Mouse (Mus musculus): ENCODE results near the gene Rab3d.

DNA sequence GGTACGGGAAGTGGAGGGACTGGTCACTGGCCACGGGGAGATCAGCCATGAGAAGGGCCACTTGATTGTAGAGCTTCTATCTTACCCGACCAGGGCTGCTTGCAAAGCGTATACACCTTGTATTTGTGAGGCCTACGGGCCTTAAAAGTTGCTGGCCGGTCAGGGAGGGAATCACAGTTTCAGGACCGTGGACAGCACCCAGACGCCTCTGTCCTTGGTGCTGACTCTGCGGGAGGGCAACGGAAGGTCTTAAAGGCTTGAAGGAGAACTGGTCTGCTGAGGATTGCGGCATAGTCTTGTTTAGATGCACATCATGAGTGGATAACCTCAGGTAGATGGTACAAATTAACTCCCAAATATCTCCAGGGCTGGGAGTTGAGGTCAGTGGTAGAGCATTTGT is 32.3 kb upstream of the Rab3d start:
- TF ChIP-seq POLR2A (IDR thresholded peaks at IDR 0.05; ENCODE audit: low read depth, low read length) (no peak), CTCF (IDR thresholded peaks at IDR 0.05; ENCODE audit: extremely low read depth, insufficient read length, insufficient replicate concordance, low read depth, low read length) (no peak)

Measured in small intestine, adult 2 months (tissue).